Mouse (Mus musculus) ES-E14 (cell line): Measurements from ENCODE around the gene Med22.

ENCODE experiments used
- CHD2 ChIP-seq: IDR thresholded peaks from 2 replicates; pipeline ENCODE4 v1.6.1; 2014; ENCODE audit warnings: mild to moderate bottlenecking, low read depth, low read length, inconsistent platforms
- MAFK ChIP-seq: IDR thresholded peaks from 2 replicates; pipeline ENCODE4 v1.6.1; 2014; ENCODE audit warnings: mild to moderate bottlenecking, low read depth, low read length, inconsistent platforms; ENCODE audit not compliant: insufficient read depth
- ZC3H11A ChIP-seq: IDR thresholded peaks from 2 replicates; pipeline ENCODE4 v1.6.1; 2012; ENCODE audit warnings: low read depth, mild to moderate bottlenecking, inconsistent platforms, low read length, borderline replicate concordance

GRCm38 (mm10) chr2:26910124-26910993 lies at the start of gene Med22, which contains the start of gene Rpl7a:
- TF ChIP-seq MAFK, result no peak
- TF ChIP-seq ZC3H11A, result no peak
- TF ChIP-seq CHD2, result peak; percentile 99
